Mouse (Mus musculus): ENCODE data around the gene Slc25a33.
"Not testable (repeated sequence)": the region's sequence is repeated elsewhere in the genome, so short reads cannot be mapped to it uniquely, and the experiment has no call there.

The Slc25a33 gene

DNA sequence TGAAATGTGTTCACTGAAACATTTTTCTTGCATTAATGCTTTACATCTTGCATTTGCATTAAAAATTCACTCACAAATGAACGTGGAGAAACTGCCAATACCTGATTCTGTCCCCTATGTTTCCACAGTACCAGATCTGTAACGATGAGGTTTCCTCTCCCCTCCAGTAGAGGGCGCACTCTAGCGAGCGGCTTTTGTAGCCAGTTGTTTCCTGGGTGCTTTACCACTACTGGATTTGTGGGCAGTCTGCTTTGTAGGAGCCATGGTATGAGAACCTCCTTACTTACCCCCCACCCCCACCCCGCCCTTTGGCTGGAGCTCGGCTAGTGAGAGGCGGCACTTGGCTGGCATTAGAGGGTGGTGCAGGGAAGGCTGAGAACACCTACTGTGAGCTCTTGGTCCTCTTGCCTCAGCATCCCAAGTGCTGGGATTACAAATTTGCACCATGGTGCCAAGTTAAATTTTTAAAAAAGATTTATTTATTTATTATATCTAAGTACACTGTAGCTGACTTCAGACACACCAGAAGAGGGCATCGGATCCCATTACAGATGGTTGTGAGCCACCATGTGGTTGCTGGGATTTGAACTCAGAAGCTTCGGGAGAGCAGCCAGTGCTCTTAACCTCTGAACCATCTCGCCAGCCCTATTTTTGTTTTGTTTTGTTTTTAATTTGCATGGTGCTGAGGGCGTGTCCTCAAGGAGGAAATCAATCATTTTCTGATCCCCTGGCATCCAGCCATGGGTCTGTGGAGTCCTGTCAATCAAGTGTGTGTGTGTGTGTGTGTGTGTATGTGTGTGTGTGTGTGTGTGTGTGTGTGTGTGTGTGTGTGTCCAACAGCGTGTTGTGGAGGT, 19.3 kb upstream of the Slc25a33 start:
- peak; percentile 58 to 60 for DNase-seq

DNA sequence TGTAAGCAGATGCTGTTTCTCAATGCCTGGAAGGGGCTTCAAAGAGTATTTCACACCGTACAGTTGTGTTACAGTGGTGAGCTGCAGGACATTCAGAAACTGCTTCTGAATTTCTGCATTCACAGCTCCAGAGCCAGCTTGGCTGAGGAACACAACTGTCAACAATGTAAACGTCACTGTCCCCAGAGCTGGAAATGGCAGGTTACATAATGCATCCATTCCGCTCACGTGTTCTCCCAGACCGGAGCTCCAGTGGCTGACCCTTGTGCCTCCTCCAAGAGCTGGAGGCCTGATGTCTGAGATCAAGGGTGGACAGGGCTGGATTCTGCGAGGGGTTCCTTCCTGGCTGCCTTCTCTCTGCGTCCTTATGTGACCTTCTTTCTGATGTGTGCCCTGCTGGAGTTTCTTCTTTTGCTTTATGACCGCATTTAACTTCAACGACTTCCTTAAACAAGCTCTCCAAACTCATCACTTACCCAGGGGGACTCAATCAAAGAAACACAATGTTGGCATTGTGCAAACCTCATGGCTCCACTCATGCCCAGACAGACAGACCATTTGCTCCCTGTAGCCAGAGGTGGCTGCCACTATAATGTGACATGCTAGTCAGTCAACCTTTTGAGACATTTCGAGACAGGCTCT, 18.2 kb upstream of the Slc25a33 start:
- no peak for DNase-seq

DNA sequence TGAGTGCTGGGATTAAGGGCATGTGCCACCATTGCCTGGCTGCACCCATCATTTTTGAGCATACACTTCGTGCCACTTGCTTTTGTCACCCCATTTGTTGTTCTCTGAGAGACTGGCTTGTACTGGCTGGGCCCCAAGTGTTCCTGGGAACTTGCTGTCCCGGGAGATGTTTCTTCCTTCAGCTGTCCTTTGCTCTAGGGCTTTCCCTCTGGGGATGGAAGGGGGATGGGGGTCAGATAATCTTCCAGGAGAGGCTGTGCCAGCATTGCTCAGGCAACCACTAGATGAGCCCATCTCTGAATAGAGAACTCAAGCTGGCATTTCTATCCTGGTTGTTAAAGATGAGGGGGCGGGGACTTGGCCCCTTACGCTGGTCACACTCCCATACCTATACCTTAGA, 17.4 kb upstream of the Slc25a33 start:
- peak in 1 of 2 experiments; percentile 55 for DNase-seq

DNA sequence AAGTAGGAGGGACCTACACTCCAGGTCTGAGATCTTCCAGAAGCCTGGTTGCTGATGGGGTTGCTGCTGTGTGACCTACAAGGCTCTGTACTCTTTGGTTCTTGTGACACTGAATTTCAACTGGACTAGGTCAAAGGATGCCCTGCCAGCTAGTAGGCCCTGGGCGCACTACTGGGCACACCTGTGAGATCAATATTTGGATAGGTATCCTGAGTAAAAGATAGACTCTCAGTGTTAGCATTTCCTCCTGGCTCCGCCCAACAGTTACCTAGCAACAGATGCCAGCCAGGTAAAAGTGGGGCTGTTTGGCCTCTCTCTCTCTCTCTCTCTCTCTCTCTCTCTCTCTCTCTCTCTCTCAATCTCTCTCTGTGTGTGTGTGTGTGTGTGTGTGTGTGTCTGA, 16.9 kb upstream of the Slc25a33 start:
- DNase-seq = no peak

DNA sequence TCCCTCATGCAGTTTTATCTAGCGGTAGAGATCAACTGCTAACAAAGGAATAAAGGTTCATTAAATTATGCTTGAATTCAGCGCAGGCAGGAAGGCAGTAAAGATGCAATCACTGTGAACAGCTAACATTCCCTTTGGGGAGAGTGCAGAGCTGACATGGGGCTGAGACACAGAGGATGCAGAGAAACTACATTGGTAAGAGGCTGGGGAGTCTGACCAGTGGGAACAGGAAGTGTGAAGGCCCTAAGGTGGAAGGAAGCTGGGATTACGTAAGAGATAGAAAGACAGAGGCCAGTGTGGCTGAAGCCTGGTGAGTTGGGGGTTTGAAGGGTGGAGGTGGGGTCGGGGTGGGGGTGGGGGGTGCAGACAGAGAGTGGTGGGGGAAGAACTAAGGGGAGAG, 16.5 kb upstream of the Slc25a33 start:
- no peak for DNase-seq

DNA sequence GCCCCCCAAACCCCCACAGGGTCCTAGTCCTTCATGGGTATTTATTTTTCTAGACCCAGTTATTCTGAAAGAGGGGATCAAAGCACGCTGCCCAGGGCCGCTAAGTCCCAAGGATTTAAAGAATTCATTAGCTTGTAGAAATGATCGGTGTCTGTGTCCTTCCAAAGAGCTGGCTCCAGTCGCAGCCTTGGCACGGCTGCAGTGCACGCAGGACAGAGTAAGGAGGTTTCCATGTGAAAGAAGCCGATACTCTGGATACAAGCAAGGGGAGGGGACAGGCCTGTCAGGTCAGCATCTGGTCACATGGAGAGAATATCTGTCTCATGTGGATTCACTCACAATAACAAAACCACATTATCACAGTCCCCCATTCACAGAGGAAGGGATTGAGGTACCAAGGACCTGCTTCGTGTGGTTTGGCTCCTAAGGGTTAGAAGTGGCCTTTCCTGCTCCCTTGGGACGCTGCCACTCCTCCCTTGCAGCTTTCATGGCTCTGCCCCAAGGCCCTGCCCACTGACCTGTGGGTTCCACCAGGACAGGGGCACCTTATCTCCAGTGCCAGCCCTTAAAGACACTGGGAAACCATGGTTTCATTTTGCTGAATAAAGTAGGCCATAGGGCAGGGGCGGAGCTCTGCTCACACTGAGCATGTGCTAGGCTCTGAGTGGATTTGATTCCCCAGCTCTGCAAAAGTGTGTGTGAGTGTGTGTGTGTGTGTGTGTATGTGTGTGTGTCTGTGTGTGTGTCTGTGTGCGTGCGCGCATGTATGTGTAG, 15.5 kb upstream of the Slc25a33 start:
- DNase-seq = peak in 1 of 2 experiments; percentile 36

DNA sequence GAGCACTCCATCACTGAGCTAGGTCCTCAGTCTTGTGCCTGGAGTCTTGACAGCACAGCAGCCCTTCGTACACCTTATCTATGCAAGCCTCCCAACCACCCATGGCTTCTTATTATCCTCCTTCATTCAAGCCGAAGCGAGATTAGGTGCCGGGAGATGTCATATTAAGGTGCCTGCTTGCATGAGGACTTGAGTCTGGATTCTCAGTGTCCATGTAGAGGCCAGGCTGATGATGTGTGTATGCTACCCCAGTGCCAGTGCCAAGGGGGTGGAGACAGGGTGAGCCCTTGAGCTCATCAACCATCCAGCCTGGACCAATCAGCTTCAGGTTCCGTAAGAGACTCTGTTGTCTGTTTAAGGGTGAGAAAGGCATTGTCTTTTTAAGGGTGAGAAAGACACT, 10.8 kb upstream of the Slc25a33 start:
- DNase-seq = no peak

DNA sequence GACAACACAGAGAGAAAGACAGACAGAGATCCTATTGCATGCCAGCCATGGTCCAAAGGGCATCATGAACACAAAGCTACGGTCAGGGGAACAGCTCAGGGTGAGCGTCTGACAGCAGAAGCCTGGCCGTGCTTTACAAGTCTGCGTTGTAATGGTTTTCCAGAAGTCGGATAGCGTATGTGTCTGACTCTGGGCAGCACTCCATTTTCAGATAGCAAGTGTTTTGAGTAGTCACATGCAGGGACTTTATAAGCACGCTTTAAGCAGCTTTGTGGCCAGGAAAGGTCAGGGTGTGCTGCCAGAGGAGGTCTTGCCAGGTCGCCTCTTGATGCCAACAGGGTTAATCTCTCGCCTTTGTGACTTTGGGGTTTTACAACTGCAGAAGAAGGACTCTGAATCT, 10.3 kb upstream of the Slc25a33 start:
- no peak for DNase-seq

DNA sequence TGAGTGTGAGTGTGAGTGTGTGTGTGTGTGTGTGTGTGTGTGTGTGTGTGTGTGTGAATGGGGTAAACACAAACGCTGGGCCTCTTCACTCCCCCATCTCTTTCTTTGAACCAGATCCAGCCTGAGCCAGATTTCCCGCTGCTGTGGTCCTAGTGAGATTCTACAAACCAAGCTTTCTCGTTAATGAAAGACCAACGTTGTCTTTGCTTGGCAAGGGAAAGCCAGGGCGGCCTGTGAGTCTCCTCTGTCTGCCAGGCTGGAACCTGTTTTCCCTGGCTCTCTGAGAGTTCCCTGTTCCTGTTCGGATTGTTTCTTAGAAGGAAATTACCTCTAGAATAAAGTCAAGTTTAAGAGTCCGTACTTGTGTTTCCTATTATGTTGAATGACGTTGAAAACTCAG, 8.9 kb upstream of the Slc25a33 start:
- peak in 1 of 2 experiments; percentile 39 for DNase-seq

DNA sequence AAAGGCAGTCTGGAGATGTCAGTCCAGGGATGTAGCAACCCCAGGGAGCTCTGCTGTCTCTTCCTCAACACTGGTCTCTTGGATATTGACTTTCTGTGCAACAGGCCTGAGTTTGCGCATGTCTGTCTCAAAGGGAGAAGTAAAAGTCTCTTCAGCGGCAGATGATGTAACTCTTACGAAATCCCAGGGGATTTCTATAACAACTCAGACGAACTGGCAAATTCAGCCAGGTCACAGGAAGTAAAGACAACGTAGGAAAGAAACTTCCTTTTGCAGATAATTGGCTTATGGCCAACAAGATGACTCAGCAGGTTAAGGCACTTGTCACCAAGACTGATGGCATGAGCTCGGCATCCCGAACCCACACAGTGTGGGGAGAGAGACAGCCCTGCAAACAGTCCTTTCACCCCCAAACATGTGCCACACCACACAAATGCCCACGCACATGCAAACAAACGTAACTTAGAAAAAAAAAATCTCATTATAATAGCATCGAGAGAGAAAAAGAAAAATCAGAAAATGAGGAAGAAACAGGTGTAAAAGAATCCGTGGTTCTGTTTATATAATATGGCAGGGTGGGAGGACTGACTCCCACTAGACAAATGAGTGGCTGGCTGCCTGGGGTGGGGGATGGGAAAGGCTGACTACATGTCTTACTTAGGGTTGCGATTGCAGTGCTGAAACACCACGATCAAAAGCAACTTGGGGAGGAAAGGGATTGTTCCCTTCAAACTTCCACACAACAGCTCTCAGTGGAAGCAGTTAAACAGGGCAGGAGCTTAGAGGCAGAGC, 6.7 kb upstream of the Slc25a33 start:
- DNase-seq = no peak

DNA sequence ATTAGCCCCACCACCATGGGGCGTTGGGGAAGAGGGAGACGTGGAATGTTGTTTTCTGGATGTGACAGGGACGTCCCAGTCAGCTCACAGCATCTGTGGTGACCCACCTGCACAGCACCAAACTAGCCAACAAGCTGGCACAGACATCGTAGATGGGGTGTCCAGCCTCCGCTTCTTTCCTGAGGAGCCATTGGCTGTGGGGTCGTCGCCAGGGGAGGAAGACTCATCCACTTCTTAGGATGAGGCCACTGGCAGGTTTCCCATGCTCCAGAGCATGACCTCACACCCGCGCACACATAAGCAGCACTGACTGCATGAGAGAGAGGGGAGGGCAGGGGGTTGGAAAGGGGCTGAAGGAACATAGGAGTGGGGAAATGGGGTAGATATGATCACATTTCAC, 5.9 kb upstream of the Slc25a33 start:
- peak in 1 of 2 experiments; percentile 37 for DNase-seq

DNA sequence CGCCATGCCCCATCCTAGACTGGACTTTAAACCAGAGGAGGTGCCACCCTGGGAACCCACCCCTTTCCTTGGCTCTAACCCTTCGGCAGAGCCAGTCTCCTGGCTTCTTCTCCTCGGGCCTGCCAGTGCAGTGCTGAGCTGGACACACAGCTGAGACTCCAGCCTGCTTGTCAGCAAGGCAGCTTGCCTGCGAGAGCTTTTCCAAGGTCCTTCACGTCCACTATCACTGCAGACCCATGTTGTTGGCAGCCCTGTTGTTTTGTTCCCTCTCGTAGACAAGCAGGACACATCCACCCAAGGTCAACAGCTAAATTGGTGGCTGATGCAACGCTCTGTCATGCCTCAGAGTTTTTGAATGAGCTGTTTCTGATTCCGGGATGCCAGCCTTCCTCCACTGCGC, 3.0 kb upstream of the Slc25a33 start:
- no peak for DNase-seq

DNA sequence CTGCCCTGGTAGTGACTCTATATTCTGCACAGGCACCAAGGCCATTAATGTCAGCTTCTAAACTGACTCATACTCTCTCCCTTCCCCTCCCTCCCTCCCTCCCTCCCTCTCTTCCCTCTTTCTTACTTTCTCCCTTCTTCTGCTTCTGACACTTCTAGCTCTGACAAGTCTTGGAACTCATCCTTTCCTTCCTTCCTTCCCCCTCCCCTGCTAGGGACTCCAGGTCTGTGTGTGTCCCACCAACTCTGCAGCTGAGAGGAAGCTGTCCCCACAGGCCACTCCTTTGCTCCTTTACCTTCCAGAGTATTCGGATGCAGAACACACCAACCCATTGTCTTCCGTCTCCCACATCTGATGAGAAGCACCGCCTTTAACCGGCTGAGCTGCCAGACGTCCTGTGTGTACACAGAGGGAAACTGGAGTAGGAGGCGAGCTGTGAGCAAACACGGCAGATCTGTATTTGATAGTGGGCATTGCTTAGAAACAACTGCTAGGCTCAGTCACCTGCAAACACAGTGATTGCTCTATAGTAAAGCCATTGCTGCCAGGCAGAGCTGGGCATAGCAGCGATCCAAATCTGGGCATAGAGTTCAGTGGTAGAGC, 1.8 kb upstream of the Slc25a33 start:
- no peak for DNase-seq

DNA sequence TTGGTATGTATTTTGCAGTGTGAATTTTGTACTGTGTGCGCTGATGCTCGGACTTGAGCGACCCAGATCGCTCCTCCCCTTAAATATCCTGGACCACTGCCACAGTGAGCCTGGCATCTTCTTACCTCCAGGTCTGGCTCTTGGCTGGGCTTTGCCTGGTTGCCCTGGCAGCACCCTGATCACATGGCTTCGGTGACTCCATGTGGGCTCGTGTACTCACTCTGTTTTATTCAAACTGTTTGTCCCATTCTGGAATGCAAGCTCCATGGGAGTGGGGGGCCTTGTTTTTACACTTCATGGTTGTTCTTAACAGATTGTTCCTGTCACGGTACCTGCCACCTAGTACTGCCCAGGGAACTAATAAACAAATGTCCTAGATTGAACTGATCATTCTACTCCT, 1.3 kb upstream of the Slc25a33 start:
- DNase-seq = peak; percentile 74 to 84

DNA sequence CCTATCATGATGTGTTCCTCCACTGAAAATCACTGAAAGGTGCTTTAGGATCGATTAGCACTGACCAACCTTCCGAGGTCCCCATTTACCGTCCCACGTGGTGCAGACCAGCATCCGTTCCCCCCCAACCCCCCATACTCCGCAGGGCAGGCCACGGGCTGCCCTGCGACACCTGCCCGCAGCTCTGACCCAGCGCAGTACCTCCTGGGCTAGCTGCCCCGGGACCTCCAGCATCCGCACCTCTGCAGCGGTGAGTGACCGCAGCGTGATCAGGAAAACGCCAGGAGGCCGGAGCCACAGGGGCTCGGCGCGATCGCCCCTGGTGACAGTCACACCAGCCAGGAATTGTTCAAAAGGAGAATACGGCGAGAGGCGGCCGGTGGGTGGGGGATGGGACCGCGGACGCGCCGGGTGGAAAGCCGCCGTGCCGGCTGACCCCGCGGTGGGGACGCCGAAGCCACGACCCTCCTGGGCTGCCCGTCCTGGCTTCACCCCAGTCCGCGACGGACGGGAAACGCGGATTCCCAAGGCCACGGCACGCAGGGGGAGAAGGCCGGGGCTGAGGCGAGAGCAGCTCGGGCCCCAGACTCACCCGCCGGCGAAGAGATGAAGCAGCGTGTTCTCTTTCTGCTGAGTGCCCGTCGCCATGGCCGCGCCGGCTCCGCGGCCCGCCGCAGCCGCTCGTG, 526 bp downstream of the Slc25a33 start:
- DNase-seq = peak; percentile 77 to 80

DNA sequence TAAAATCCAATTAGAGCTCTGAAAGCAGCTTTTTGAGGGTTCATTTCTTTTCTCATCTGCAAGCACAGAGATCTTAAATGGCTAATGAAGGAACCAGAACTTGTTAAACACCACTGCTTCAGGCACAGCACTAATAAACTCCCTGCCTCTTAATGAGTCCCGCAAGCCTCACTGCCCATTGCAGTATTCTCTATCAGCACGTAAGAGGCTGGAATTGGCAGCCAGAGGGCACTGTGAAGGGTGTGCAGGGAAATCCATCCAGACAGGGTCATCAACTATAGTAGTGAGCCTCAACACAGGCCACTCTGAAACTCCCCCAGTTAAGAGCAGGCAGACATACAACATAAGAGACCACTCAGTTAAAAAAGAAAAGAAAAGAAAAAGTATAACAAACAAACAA, 1.7 kb downstream of the Slc25a33 start:
- DNase-seq = peak; percentile 66 to 75

DNA sequence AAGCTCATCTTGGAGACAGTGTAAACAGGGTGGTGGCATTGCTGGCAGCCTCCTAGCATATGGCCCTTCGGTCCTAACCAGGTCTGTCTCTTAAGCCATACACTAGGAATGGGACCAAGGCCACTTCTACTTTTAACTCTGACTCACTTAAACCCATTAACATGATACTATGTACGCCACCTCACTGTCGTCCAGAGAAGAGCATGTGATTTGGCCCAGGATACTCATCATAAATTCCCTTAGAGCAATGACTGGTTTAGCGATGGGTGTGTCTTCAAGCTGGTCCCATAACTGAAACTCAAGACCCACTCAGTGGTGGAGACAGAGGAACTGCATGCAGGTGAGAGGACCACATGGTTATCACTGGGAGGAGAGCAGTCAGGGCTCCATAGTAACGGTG, 8.9 kb downstream of the Slc25a33 start:
- DNase-seq = no peak

DNA sequence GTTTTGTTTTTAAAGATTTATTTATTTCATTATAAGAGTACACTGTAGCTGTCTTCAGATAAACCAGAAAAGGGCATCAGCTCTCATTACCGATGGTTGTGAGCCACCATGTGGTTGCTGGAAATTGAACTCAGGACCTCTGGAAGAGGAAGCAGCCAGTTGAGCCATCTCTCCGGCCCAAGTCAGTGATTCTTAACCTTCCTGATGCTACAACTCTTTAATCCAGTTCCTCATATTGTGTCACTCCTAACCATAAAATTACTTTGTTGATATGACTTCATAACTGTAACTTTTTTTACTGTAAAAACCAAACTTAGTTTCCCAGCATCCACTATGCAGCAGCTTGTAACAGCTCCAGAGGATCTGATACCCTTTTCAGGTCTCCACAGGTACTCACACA, 10.7 kb downstream of the Slc25a33 start:
- DNase-seq = no peak

DNA sequence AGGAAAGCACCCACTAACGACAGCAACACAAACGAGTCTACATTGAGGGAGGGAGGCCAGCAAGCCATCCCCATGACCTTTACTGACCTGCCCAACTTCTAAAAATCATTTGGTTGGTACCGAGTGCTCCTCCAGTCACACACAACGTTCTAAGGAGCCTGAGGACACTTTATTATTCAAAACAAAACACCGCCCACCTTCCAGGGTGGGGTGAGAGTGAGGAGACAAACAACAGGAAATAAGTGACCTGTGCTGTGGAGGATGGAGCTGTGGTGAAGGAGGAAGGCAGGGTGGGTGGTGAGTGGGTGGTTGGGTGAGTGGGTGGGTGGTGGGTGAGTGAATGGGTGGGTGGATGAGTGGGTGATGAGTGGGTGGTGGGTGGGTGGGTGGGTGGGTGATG, 14.6 kb downstream of the Slc25a33 start:
- DNase-seq = no peak

DNA sequence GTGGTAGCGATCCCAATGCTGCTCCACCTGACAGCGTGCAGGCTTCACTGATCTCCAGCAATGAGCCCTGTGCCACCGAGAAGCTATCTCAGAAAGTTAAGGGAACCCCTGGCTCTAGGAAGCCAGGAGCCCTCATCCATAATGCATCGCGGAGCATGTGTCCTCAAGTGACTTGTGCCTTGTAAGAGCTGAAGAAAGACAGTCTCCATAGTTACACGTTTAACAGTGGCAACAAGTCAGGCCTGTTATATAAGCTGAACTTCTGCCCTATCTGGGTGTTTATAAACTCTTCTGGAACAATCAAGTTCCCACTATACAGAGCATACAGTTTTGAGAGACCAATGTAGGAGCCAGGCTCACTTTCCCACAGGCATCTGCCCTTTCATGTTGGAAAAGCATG, 15.7 kb downstream of the Slc25a33 start:
- no peak for DNase-seq

DNA sequence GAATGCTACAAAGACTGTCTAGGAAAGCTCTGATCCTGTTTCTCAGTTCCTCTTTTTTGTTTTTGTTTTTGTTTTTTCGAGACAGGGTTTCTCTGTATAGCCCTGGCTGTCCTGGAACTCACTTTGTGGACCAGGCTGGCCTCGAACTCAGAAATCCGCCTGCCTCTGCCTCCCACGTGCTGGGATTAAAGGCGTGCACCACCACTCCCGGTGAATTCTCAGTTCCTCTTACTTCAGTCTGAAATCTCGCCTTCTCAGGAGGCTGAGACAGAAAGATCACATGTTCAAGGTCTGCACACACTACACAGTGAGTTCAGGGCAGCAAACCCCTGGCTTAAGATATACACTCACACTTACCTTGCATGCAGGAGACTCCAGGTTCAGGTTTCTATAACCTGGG, 17.5 kb downstream of the Slc25a33 start:
- DNase-seq = not testable (repeated sequence)

DNA sequence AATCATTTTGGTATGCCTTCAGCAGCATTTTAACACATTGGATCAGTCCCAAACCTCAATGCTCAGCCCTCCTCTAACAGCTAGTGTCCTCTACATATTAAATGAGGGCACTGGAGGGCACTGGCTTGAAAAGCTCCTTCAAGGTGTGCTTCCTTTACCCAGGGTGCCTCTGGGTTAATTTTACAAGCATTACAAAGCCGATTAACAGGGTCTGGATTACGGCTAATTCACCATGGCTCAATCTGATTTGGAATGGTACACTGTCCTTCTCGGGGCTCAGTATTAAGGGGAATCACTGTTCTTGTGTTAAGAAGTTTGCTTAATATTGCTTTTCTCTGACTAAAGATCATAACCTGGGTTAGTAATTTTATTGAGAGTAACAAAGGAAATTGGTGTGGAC, 21.2 kb downstream of the Slc25a33 start:
- no peak for DNase-seq

All from cerebellum, postnatal 10 days (tissue).